Mouse (Mus musculus) bone marrow macrophage, adult 2 months (primary cell): ENCODE measurements around the gene Ptges.

Experiments used
- CTCF ChIP-seq: IDR thresholded peaks from 2 replicates; pipeline ENCODE4 v1.5.1; 2012; ENCODE audit warnings: low read depth, mild to moderate bottlenecking, low read length, moderate library complexity
- POLR2A ChIP-seq: IDR thresholded peaks from 2 replicates; pipeline ENCODE4 v1.6.1; 2012; ENCODE audit warnings: mild to moderate bottlenecking, low read depth, low read length, borderline replicate concordance

DNA sequence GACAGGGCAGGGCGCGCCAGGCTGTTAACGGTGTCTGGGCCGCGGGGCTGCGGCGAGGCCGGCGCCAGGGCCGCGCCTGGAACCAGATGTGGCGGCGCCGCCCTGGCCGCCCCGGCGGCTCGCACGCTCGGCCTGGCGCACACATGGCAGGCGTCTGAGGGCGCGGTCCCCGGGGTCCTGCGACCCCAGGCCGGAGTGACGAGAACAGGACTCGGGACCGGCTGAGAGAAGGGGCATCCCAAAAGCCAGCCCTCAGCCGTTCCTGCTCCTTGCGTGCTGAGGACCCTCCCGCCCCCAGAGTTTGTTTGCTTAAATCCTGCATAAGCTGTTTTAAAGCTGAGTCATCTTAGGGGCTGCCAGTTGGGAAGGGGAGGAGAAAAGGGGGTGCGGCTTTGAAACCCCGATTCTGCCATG is 64.7 kb downstream of the Ptges start:
- TF ChIP-seq POLR2A (no peak), CTCF (no peak)
